Mouse (Mus musculus): Measurements from ENCODE around the gene Ngfr.

DNA sequence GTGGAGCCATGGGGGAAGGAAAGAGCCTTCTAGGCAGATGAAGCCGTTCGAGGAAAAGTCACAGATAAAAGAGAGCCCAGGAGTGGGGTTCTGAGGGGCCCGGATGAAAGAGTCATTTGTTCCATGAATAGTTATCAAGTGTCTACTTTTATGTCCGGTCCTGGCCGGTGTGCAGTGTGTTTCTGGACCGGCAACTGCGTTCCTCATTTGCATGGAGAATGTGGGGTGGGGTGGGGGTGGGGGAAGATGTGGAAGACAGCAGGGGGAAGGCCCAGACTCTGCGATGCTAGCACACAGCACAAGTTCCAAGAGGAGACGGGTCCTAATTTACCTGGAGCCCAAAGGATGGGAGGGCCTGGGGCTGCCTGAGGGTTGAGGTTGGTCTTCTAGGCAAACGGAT, 68.2 kb downstream of the Ngfr start:
- TF ChIP-seq CTCF (IDR thresholded peaks at IDR 0.05; ENCODE audit: control insufficient read depth, insufficient read depth, insufficient read length) = no peak
- TF ChIP-seq FOSL1 (IDR thresholded peaks at IDR 0.05; ENCODE audit: insufficient read depth, low read length, poor library complexity, severe bottlenecking) = no peak

Measured in C2C12 (cell line).